ENCODE assay signal across 9 mouse cellular contexts in genomic region chr6:118327458-118327857, GRCm38 (mm10).
DNase-seq lines count a peak whose midpoint lies in the region; ATAC-seq and TF ChIP-seq lines count a peak whose summit lies in the region.
"Had no signal": no experiment of that assay in that cellular context is flagged by ENCODE, and none has a peak within 500 bp of the region (broad histone marks: within the 10 kb centered on the region; RNA-seq: fewer than 3 reads in every experiment).

No protein-coding gene starts in this region.

- peak; percentile 73 for ATAC-seq in megakaryocyte-erythroid progenitor cell, adult 5-6 weeks (replicated peaks; ENCODE audit: low FRiP score, low TSS enrichment, poor library complexity, severe bottlenecking)
- ATAC-seq in hindbrain, embryonic 16.5 days, result no peak

- H3K27ac ChIP-seq in bone marrow, adult 2 months (ENCODE audit: control insufficient read depth, insufficient read depth, low read depth, low read length, poor library complexity), result no peak overlapping the region
- H3K27ac ChIP-seq in hindbrain, embryonic 16.5 days (ENCODE audit: low read depth, low read length), result no peak overlapping the region

- H3K4me2 ChIP-seq in hindbrain, embryonic 16.5 days (ENCODE audit: low read length), result no peak overlapping the region

- 77% methylated on average over 6 of the region's 6 CpGs for WGBS in lung, adult 2 months
- WGBS in bone marrow, adult 2 months, result 75% methylated on average over 6 of the region's 6 CpGs
- 71% methylated on average over 6 of the region's 6 CpGs for WGBS in hindbrain, embryonic 16.5 days

- H3K9ac ChIP-seq in hindbrain, embryonic 16.5 days (ENCODE audit: low read depth, low read length), result no peak overlapping the region

- peak; percentile 32 for DNase-seq in embryo, embryonic 10.5 days (ENCODE audit: low spot score)
- DNase-seq in embryo, embryonic 9.5 days (ENCODE audit: extremely low spot score), result no peak
- no peak for DNase-seq in lung, adult 2 months
- DNase-seq in lung, postnatal 10 days, result no peak
- DNase-seq in spleen, adult 12 weeks (ENCODE audit: low spot score), result no peak

- peak; percentile 33 for TF ChIP-seq CTCF in lung, adult 2 months (IDR thresholded peaks at IDR 0.05; ENCODE audit: insufficient read depth, low read length)
- peak; percentile 70 for TF ChIP-seq CTCF in bone marrow, adult 2 months (IDR thresholded peaks at IDR 0.05; ENCODE audit: control insufficient read depth, insufficient read depth, low read length)

- no peaks in the 10 kb centered on the region for H3K27me3 ChIP-seq in hindbrain, embryonic 16.5 days (replicated peaks; ENCODE audit: control insufficient read depth, insufficient read depth, low read length)

- no peak overlapping the region for H3K4me3 ChIP-seq in lung, adult 2 months (replicated peaks; ENCODE audit: extremely low read depth, low read depth, low read length)
- no peak overlapping the region for H3K4me3 ChIP-seq in bone marrow, adult 2 months (replicated peaks; ENCODE audit: control insufficient read depth, low read depth, low read length)
- H3K4me3 ChIP-seq in hindbrain, embryonic 16.5 days (ENCODE audit: low read length), result no peak overlapping the region
- H3K4me3 ChIP-seq: erythroblast, embryonic 14.5 days had no signal

- no peaks in the 10 kb centered on the region for H3K4me1 ChIP-seq in lung, adult 2 months (ENCODE audit: control insufficient read depth, insufficient read depth, low read length)
- H3K4me1 ChIP-seq in bone marrow, adult 2 months (ENCODE audit: control insufficient read depth, insufficient read depth, low read length), result no peaks in the 10 kb centered on the region
- H3K4me1 ChIP-seq in hindbrain, embryonic 16.5 days (ENCODE audit: control insufficient read depth, insufficient read depth, low read depth, low read length), result no peaks in the 10 kb centered on the region

- no peaks in the 10 kb centered on the region for H3K36me3 ChIP-seq in hindbrain, embryonic 16.5 days (ENCODE audit: control insufficient read depth, insufficient read depth, low read length)

- no peak for TF ChIP-seq POLR2A in lung, adult 2 months (IDR thresholded peaks at IDR 0.05; ENCODE audit: borderline replicate concordance, extremely low read depth, low read depth, low read length)
- no peak for TF ChIP-seq POLR2A in bone marrow, adult 2 months (IDR thresholded peaks at IDR 0.05; ENCODE audit: borderline replicate concordance, control insufficient read depth, low read depth, low read length)

- H3K9me3 ChIP-seq in hindbrain, embryonic 16.5 days (ENCODE audit: control insufficient read depth, low read length), result no peaks in the 10 kb centered on the region
